Mouse (Mus musculus): ENCODE data around the gene Bcar3. TPM values are rescaled to one million over a fixed set of nuclear protein-coding genes. Genes with fewer than 3 reads are reported as not detected.

Gene Bcar3
- polyA plus RNA-seq, 1 experiment from 2014 or later, result 16.9 TPM

- ATAC-seq (ENCODE audit: low read depth), result peak; percentile 21; the same call in 1 of the 2 replicates
These were observed 128.3 kb downstream of the Bcar3 start for GRCm38 (mm10) chr3:122422276-122422675.

GRCm38 (mm10) chr3:122423643-122424042 is 129.7 kb downstream of the Bcar3 start:
- Histone ChIP-seq H3K27ac (ENCODE audit: low read length) (no peak overlapping the region), H3K27me3 (ENCODE audit: control insufficient read depth, insufficient read depth, low read depth, low read length) (no peaks in the 10 kb centered on the region), H3K9ac (ENCODE audit: low read length) (no peak overlapping the region), H3K4me2 (ENCODE audit: low read depth, low read length) (no peak overlapping the region), H3K36me3 (ENCODE audit: control insufficient read depth, insufficient read depth, low read length) (no peaks in the 10 kb centered on the region; the same call in 1 of the 2 replicates), H3K4me1 (replicated peaks; ENCODE audit: control insufficient read depth, insufficient read depth, low read length) (peaks cover 18% of the 10 kb centered on the region), H3K9me3 (ENCODE audit: control insufficient read depth, low read length) (no peaks in the 10 kb centered on the region), H3K4me3 (ENCODE audit: low read length) (no peak overlapping the region)
- ATAC-seq (ENCODE audit: low read depth), result no peak
- 87% methylated on average over 7 of the region's 7 CpGs for whole genome bisulfite sequencing

More at GRCm38 (mm10) chr3:122422276-122422675, 128.3 kb downstream of the Bcar3 start:
- H3K36me3 ChIP-seq (ENCODE audit: control insufficient read depth, insufficient read depth, low read length), result no peaks in the 10 kb centered on the region; the same call in 1 of the 2 replicates
- H3K9ac ChIP-seq (ENCODE audit: low read length), result no peak overlapping the region
- H3K4me3 ChIP-seq (ENCODE audit: low read length), result no peak overlapping the region
- no peaks in the 10 kb centered on the region for H3K27me3 ChIP-seq (ENCODE audit: control insufficient read depth, insufficient read depth, low read depth, low read length)
- peaks cover 18% of the 10 kb centered on the region for H3K4me1 ChIP-seq (replicated peaks; ENCODE audit: control insufficient read depth, insufficient read depth, low read length)
- H3K27ac ChIP-seq (ENCODE audit: low read length), result no peak overlapping the region
- H3K9me3 ChIP-seq (ENCODE audit: control insufficient read depth, low read length), result no peaks in the 10 kb centered on the region
- 59% methylated on average over 7 of the region's 7 CpGs for WGBS
- peak overlapping the region; percentile 83; the same call in 1 of the 2 replicates for H3K4me2 ChIP-seq (ENCODE audit: low read depth, low read length)

GRCm38 (mm10) chr3:122428325-122428821 is 134.4 kb downstream of the Bcar3 start:
- ATAC-seq (ENCODE audit: low read depth), result no peak
- H3K9ac ChIP-seq (ENCODE audit: low read length), result no peak overlapping the region
- no peak overlapping the region for H3K4me2 ChIP-seq (ENCODE audit: low read depth, low read length)
- H3K36me3 ChIP-seq (ENCODE audit: control insufficient read depth, insufficient read depth, low read length), result no peaks in the 10 kb centered on the region; the same call in 1 of the 2 replicates
- no peak overlapping the region for H3K27ac ChIP-seq (ENCODE audit: low read length)
- WGBS, result 82% methylated on average over 7 of the region's 7 CpGs
- no peaks in the 10 kb centered on the region for H3K9me3 ChIP-seq (ENCODE audit: control insufficient read depth, low read length)
- H3K27me3 ChIP-seq (ENCODE audit: control insufficient read depth, insufficient read depth, low read depth, low read length), result no peaks in the 10 kb centered on the region
- no peak overlapping the region for H3K4me3 ChIP-seq (ENCODE audit: low read length)
- H3K4me1 ChIP-seq (replicated peaks; ENCODE audit: control insufficient read depth, insufficient read depth, low read length), result peaks cover 19% of the 10 kb centered on the region

- peaks cover 19% of the 10 kb centered on the region for H3K4me1 ChIP-seq (replicated peaks; ENCODE audit: control insufficient read depth, insufficient read depth, low read length)
- no peak overlapping the region for H3K4me3 ChIP-seq (ENCODE audit: low read length)
- H3K9me3 ChIP-seq (ENCODE audit: control insufficient read depth, low read length), result no peaks in the 10 kb centered on the region
- H3K27me3 ChIP-seq (ENCODE audit: control insufficient read depth, insufficient read depth, low read depth, low read length), result no peaks in the 10 kb centered on the region
- 45% methylated on average over 7 of the region's 7 CpGs for WGBS
- ATAC-seq (ENCODE audit: low read depth), result peak; percentile 81
- no peak overlapping the region for H3K4me2 ChIP-seq (ENCODE audit: low read depth, low read length)
- no peaks in the 10 kb centered on the region; the same call in 1 of the 2 replicates for H3K36me3 ChIP-seq (ENCODE audit: control insufficient read depth, insufficient read depth, low read length)
- H3K9ac ChIP-seq (ENCODE audit: low read length), result no peak overlapping the region
- peak overlapping the region; percentile 50; the same call in 1 of the 2 replicates for H3K27ac ChIP-seq (ENCODE audit: low read length)
These were observed 137.0 kb downstream of the Bcar3 start for GRCm38 (mm10) chr3:122430780-122431497.

GRCm38 (mm10) chr3:122432811-122433406 is 139.0 kb downstream of the Bcar3 start:
- ATAC-seq (ENCODE audit: low read depth), result no peak

GRCm38 (mm10) chr3:122433975-122434626 is 140.2 kb downstream of the Bcar3 start:
- Histone ChIP-seq H3K9me3 (ENCODE audit: control insufficient read depth, low read length) (no peaks in the 10 kb centered on the region), H3K9ac (ENCODE audit: low read length) (no peak overlapping the region), H3K4me1 (replicated peaks; ENCODE audit: control insufficient read depth, insufficient read depth, low read length) (peaks cover 19% of the 10 kb centered on the region), H3K4me3 (ENCODE audit: low read length) (no peak overlapping the region), H3K27me3 (ENCODE audit: control insufficient read depth, insufficient read depth, low read depth, low read length) (no peaks in the 10 kb centered on the region), H3K36me3 (ENCODE audit: control insufficient read depth, insufficient read depth, low read length) (no peaks in the 10 kb centered on the region), H3K27ac (ENCODE audit: low read length) (no peak overlapping the region), H3K4me2 (ENCODE audit: low read depth, low read length) (no peak overlapping the region)
- no peak for ATAC-seq (ENCODE audit: low read depth)
- WGBS, result 91% methylated on average over 5 of the region's 5 CpGs

More at GRCm38 (mm10) chr3:122432811-122433406, 139.0 kb downstream of the Bcar3 start:
- Histone ChIP-seq H3K27ac (ENCODE audit: low read length) (no peak overlapping the region), H3K4me3 (ENCODE audit: low read length) (no peak overlapping the region), H3K4me1 (replicated peaks; ENCODE audit: control insufficient read depth, insufficient read depth, low read length) (peaks cover 19% of the 10 kb centered on the region), H3K27me3 (ENCODE audit: control insufficient read depth, insufficient read depth, low read depth, low read length) (no peaks in the 10 kb centered on the region), H3K4me2 (ENCODE audit: low read depth, low read length) (no peak overlapping the region), H3K9me3 (ENCODE audit: control insufficient read depth, low read length) (no peaks in the 10 kb centered on the region), H3K9ac (ENCODE audit: low read length) (no peak overlapping the region), H3K36me3 (ENCODE audit: control insufficient read depth, insufficient read depth, low read length) (no peaks in the 10 kb centered on the region)
- WGBS, result 31% methylated on average over 9 of the region's 9 CpGs

GRCm38 (mm10) chr3:122434983-122435935 is 141.3 kb downstream of the Bcar3 start:
- Histone ChIP-seq H3K9ac (ENCODE audit: low read length) (no peak overlapping the region), H3K36me3 (ENCODE audit: control insufficient read depth, insufficient read depth, low read length) (no peaks in the 10 kb centered on the region), H3K4me1 (replicated peaks; ENCODE audit: control insufficient read depth, insufficient read depth, low read length) (peaks cover 19% of the 10 kb centered on the region), H3K27me3 (ENCODE audit: control insufficient read depth, insufficient read depth, low read depth, low read length) (no peaks in the 10 kb centered on the region), H3K4me3 (ENCODE audit: low read length) (no peak overlapping the region), H3K4me2 (ENCODE audit: low read depth, low read length) (no peak overlapping the region), H3K27ac (ENCODE audit: low read length) (no peak overlapping the region), H3K9me3 (ENCODE audit: control insufficient read depth, low read length) (no peaks in the 10 kb centered on the region)
- WGBS, result 84% methylated on average over 8 of the region's 8 CpGs
- no peak for ATAC-seq (ENCODE audit: low read depth)

GRCm38 (mm10) chr3:122438143-122438825 is 144.3 kb downstream of the Bcar3 start:
- Histone ChIP-seq H3K9ac (ENCODE audit: low read length) (no peak overlapping the region), H3K27me3 (ENCODE audit: control insufficient read depth, insufficient read depth, low read depth, low read length) (no peaks in the 10 kb centered on the region), H3K4me2 (ENCODE audit: low read depth, low read length) (no peak overlapping the region), H3K9me3 (ENCODE audit: control insufficient read depth, low read length) (no peaks in the 10 kb centered on the region), H3K4me1 (replicated peaks; ENCODE audit: control insufficient read depth, insufficient read depth, low read length) (no peaks in the 10 kb centered on the region; the same call in 1 of the 2 replicates), H3K36me3 (ENCODE audit: control insufficient read depth, insufficient read depth, low read length) (no peaks in the 10 kb centered on the region), H3K4me3 (ENCODE audit: low read length) (no peak overlapping the region), H3K27ac (ENCODE audit: low read length) (no peak overlapping the region)
- WGBS, result 56% methylated on average over 7 of the region's 7 CpGs
- ATAC-seq (ENCODE audit: low read depth), result no peak
